Mouse (Mus musculus) lung, adult 2 months (tissue): ENCODE data around the gene Rnf130. TPM values are rescaled to one million over a fixed set of nuclear protein-coding genes. Genes with fewer than 3 reads are reported as not detected.

Source experiments
- DNase-seq: peaks from one replicate; pipeline ENCODE4 v3.0.0; 2022
- H3K4me1 ChIP-seq: fragments of 200-500 bp; 2 replicates; pipeline ENCODE4 v1.6.1; 2011; ENCODE audit warnings: low read length; ENCODE audit not compliant: control insufficient read depth, insufficient read depth
- H3K4me3 ChIP-seq: fragments of 200-500 bp; replicated peaks from 2 replicates; pipeline ENCODE3; 2011; ENCODE audit warnings: low read depth, mild to moderate bottlenecking, control low read depth, low read length; ENCODE audit errors: extremely low read depth
- CTCF ChIP-seq: fragments of 200-500 bp; IDR thresholded peaks from 2 replicates; pipeline ENCODE4 v1.5.1; 2011; ENCODE audit warnings: mild to moderate bottlenecking, low read length, control low read depth; ENCODE audit not compliant: insufficient read depth
- POLR2A ChIP-seq: fragments of 200-500 bp; IDR thresholded peaks from 2 replicates; pipeline ENCODE4 v1.6.1; 2011; ENCODE audit warnings: low read depth, mild to moderate bottlenecking, control low read depth, low read length, borderline replicate concordance; ENCODE audit errors: extremely low read depth
- WGBS: fragments of 180-500 bp; shearing (Covaris S2); methylation state at CpG from one replicate; pipeline ENCODE4 v1.1.7; 2018; 5-methylcytosine and 5-hydroxymethylcytosine counted together
- polyA plus RNA-seq: library from polyadenylated mRNA; depleted of rRNA; stranded (reverse); fragments of >200 nt; gene quantifications from 2 replicates; pipeline ENCODE4 v1.2.3, GENCODE M21; 2012

The Rnf130 gene
- polyA plus RNA-seq, 1 experiment: 38.9 TPM

DNA sequence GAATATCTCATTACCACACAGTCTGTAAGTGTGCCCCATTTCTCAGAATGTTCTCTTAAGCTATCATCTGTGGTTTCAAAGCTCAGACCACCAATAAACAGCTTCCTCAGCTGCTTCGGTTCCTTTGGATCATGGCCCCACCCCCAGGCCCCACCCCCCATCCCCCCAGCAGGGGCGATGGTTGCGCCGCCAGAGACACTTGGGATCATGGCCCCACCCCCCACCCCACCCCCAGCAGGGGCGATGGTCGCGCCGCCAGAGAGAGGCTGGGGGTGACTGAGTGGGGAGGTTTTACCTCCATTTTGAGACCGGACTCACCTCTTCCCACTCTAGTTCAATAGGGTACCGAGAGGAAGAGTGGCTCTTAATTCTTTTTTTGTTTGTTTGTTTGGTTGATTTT lies 102.6 kb downstream of the Rnf130 start:
- H3K4me1 ChIP-seq: peaks cover 7% of the 10 kb centered on the region; the same call in 1 of the 2 replicates
- TF ChIP-seq POLR2A: no peak
- TF ChIP-seq CTCF: no peak
- 10% methylated on average over 10 of the region's 10 CpGs for WGBS
- no peak overlapping the region for H3K4me3 ChIP-seq
- DNase-seq: no peak

DNA sequence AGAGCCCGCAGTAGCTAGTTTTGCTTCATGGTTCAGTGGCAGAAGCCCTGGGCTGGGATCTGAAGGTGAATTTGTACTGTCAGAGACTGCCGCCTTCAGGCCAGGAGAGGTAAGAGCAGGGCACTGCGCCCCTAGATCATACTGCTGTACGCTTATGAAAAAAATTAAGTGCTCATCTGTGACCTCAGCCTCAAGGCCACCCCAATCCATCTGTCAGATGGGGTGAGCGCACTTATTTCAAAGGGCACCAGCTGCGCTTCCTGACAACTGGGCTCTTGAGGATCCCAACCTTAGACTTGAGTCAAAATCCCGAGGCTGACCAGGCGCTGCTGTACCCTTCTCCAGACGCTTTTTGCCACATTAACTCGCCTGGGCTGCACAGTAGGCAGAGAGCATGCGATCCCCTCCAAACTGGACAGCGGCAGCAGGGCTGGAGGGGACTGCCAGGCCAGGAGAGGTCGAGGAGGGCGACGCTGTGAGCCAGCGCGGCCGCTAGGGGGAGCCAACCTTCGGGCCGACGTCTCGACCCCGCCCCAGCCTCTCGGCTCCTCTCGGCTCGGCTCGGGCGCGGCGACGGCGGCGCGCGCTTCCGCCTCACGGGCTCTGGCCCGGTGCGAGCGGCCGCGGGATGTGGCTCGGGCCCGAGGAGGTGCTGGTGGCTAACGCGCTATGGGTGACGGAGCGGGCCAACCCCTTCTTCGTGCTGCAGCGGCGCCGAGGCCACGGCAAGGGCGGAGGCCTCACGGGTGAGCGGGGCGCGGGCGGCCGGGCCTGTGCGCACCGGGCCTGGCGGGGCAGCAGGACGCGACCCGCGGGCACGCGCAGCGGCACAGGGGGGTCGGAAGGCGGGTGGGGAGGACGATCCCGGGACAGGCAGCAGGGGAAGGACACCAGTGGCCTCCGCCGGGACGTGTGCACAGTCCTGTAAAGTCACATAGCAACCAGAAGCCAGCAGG lies 105.9 kb downstream of the Rnf130 start, which contains the start of gene Tbc1d9b:
Tbc1d9b (plus strand) TSS at position 586 of the 956 bp plus-strand sequence.
- peak within 1 kb of the TSS; percentile 97 for H3K4me3 ChIP-seq
- under 1% methylated on average over 71 of the region's 77 CpGs for WGBS
- peaks cover 7% of the 10 kb centered on the region for H3K4me1 ChIP-seq
- DNase-seq: peak; percentile 88
- TF ChIP-seq CTCF: peak; percentile 86
- TF ChIP-seq POLR2A: peak; percentile 61; the same call in 1 of the 2 replicates

DNA sequence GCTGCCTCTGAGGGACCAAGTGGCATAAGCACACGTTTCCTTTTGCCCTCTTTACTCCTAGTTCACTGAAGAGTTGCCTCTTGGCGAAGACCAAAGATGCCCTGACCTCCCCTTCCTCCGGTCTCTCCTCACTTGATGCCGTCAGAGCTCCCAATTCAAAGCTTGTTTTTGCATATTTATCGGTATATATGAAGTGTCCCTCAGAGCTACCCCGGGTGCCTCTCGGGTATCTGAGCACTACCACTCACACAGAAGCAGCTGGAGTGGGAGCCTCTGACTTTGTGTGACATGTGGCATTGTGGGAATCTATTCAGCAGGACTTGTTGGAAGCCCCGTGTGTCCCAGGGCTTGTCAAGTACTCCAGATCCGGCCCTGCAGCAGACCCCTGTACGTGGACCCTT lies 106.7 kb downstream of the Rnf130 start:
- no peak for DNase-seq
- WGBS: 2% methylated on average over 10 of the region's 10 CpGs
- Histone ChIP-seq H3K4me1 (peaks cover 7% of the 10 kb centered on the region), H3K4me3 (peak overlapping the region; percentile 97)
- no peak for TF ChIP-seq CTCF
- no peak for TF ChIP-seq POLR2A

GRCm38 (mm10) chr11:50132265-50132664 lies 107.1 kb downstream of the Rnf130 start:
- WGBS: 72% methylated on average over 6 of the region's 6 CpGs
- TF ChIP-seq POLR2A: no peak
- no peak for TF ChIP-seq CTCF
- Histone ChIP-seq H3K4me3 (peak overlapping the region; percentile 97), H3K4me1 (peaks cover 7% of the 10 kb centered on the region)
- no peak for DNase-seq

DNA sequence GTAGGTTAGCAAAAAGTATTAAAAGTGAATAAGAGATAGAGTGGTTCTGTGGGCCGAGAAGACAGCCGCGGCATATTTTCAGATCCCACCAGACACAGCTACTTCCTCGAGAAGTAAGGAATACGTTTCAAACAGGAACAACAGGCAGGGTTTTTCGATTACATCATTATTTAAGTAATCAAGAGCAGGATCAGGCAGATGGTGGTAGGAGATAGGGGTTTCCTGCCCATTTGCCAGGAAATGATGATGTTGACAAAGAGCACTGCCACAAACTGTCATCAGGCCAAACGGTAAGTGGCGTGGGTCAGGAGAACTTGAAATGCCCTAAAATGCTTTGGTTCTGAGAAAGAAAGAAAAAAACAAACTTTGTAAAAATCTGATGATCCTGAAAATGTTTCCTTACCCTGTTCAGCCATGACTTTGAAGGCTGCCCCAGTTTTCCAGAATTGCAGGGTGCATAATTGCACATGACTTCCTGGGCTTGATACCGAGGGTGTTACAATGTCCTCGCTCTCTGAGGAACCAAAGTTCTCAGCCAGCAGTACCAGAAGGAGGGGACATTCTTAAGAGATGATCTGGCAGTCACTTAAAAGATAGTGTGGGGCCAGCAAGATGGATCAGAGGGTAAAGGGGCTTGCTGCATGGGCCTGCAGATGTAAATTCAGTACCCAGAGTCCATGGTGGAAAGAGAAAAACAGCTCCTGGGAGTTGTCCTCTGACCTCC lies 109.2 kb downstream of the Rnf130 start:
- no peak for DNase-seq
- H3K4me3 ChIP-seq: no peak overlapping the region
- peaks cover 7% of the 10 kb centered on the region for H3K4me1 ChIP-seq
- 22% methylated on average over 10 of the region's 10 CpGs for WGBS
- TF ChIP-seq CTCF (no peak), POLR2A (no peak)

DNA sequence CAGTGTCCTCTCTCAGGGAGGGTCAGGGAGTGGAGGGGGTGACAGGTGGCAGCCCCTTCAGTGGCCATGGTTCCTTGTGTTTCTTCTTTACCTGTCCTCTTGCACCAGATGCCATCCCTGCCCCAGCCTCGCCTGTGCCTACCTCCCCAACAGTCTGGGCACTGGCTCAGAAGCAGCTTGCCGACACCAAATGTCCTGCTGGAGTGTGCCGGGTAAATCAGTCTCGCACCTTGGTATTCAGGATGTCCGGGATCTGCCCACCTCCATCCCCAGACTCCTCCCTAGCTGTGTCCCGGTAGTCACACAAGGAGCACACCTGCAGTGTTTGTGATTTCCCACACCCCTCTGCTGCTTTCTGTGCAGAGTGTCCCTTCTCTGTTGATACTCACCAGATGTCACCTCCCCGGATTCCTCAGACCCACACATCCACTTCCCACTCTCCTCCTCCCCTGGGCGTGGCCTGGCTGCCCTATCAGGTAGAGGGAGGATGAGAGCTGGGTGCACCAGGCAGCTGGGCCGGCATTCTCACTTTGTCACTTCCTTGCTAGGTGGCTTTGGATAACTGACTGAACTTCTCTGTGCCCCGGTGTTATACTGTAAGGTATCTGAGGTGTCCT lies 113.2 kb downstream of the Rnf130 start:
- no peak for DNase-seq
- H3K4me1 ChIP-seq: no peaks in the 10 kb centered on the region; the same call in 1 of the 2 replicates
- TF ChIP-seq CTCF: no peak
- TF ChIP-seq POLR2A: no peak
- 58% methylated on average over 10 of the region's 10 CpGs for WGBS
- H3K4me3 ChIP-seq: no peak overlapping the region

DNA sequence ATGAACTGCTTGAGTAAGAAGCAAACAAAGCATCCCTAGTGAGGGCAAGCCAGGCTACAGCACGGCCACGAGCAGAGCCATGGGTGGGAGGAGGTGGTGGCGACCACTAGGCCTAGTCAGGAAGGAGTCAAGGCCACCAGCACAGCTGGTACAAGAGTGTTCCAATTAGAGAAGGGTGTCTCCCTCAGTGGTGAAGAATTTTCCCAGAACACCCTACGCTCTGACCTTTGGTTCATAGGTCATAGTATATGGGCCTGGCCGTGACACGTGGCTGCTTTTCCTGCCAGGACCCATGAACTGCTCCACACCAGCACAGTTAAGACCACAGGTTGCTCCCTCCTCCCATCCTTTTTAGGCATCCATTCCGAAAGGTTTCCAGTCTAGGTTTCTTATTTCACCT lies 114.4 kb downstream of the Rnf130 start:
- no peak for TF ChIP-seq CTCF
- no peak for TF ChIP-seq POLR2A
- no peaks in the 10 kb centered on the region for H3K4me1 ChIP-seq
- 78% methylated on average over 7 of the region's 7 CpGs for WGBS
- DNase-seq: no peak
- no peak overlapping the region for H3K4me3 ChIP-seq

DNA sequence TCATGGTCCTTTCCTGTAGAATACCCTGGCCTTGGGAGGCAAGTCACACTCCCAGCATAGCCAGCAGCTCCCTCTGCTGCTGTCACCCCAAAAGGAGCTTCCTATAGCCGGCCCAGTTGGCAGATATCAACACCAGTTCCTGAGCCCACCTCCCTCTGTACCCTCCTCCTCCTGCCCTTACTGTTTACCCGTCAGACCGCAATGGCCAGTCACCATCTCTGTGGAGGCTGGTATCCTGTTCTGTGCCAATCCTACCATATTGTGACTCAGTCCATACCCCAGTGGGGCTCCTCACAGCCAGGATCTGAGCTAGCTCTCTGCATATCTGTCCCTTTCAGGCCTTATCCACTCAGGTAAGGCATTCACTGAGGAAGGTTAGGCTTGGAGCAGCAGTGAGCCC lies 120.4 kb downstream of the Rnf130 start:
- DNase-seq: no peak
- Histone ChIP-seq H3K4me1 (no peaks in the 10 kb centered on the region), H3K4me3 (no peak overlapping the region)
- 84% methylated on average over 3 of the region's 3 CpGs for WGBS
- no peak for TF ChIP-seq POLR2A
- TF ChIP-seq CTCF: no peak

DNA sequence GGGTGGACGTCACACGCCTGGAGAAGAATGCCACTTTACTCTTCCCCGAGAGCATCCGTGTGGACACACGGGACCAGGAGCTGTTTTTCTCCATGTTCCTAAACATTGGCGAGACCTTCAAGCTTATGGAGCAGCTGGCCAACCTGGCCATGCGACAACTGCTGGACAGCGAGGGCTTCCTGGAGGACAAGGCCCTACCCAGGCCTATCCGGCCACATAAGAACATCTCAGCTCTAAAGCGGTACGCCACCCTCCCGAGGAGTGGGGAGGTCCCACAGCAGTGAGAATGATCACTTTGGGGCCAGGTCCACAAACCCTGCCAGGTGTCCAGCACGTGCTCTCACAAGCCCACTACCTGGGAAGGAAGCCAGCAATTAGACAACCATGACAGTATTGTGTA lies 121.0 kb downstream of the Rnf130 start:
- DNase-seq: no peak
- Histone ChIP-seq H3K4me3 (no peak overlapping the region), H3K4me1 (no peaks in the 10 kb centered on the region)
- no peak for TF ChIP-seq CTCF
- WGBS: 93% methylated on average over 13 of the region's 13 CpGs
